ENCODE assay signal across 18 mouse cellular contexts in genomic region chr14:79703523-79704172, GRCm38 (mm10). TPM values are rescaled to one million over a fixed set of nuclear protein-coding genes. Genes with fewer than 3 reads are reported as not detected.
DNase-seq lines count a peak whose midpoint lies in the region; ATAC-seq and TF ChIP-seq lines count a peak whose summit lies in the region.
"Had no signal": no experiment of that assay in that cellular context is flagged by ENCODE, and none has a peak within 500 bp of the region (broad histone marks: within the 10 kb centered on the region; RNA-seq: fewer than 3 reads in every experiment).

No protein-coding gene starts in this region.

- peaks cover 38% of the 10 kb centered on the region for H3K4me1 ChIP-seq in hindbrain, embryonic 10.5 days (replicated peaks)
- H3K4me1 ChIP-seq in hindbrain, embryonic 13.5 days (replicated peaks): peaks cover 20% of the 10 kb centered on the region
- peaks cover 12% of the 10 kb centered on the region for H3K4me1 ChIP-seq in testis, adult 2 months (ENCODE audit: control insufficient read depth, insufficient read depth, low read length)
- peaks cover 3% of the 10 kb centered on the region for H3K4me1 ChIP-seq in limb, embryonic 13.5 days
- H3K4me1 ChIP-seq: intestine, embryonic 15.5 days; liver, embryonic 13.5 days had no signal

- WGBS in hindbrain, embryonic 10.5 days: 88% methylated on average over 22 of the region's 22 CpGs
- 79% methylated on average over 22 of the region's 22 CpGs for WGBS in hindbrain, embryonic 13.5 days
- WGBS in limb, embryonic 13.5 days: 81% methylated on average over 22 of the region's 22 CpGs

- no peak for ATAC-seq in hindbrain, embryonic 13.5 days (ENCODE audit: low FRiP score)
- peak; percentile 80 for ATAC-seq in limb, embryonic 13.5 days (ENCODE audit: low FRiP score, low read depth)
- ATAC-seq: intestine, embryonic 15.5 days had no signal

- no peaks in the 10 kb centered on the region for H3K27me3 ChIP-seq in hindbrain, embryonic 10.5 days (ENCODE audit: insufficient read depth, poor library complexity, severe bottlenecking)
- H3K27me3 ChIP-seq in hindbrain, embryonic 13.5 days: no peaks in the 10 kb centered on the region
- no peaks in the 10 kb centered on the region for H3K27me3 ChIP-seq in testis, adult 2 months (ENCODE audit: control insufficient read depth, insufficient read depth, low read length)
- no peaks in the 10 kb centered on the region for H3K27me3 ChIP-seq in limb, embryonic 13.5 days
- H3K27me3 ChIP-seq: intestine, embryonic 15.5 days; liver, embryonic 13.5 days had no signal

- H3K36me3 ChIP-seq in hindbrain, embryonic 10.5 days: no peaks in the 10 kb centered on the region
- H3K36me3 ChIP-seq in hindbrain, embryonic 13.5 days: no peaks in the 10 kb centered on the region
- peaks cover 1% of the 10 kb centered on the region; the same call in 1 of the 2 replicates for H3K36me3 ChIP-seq in testis, adult 2 months (ENCODE audit: control insufficient read depth, insufficient read depth, low read length)
- H3K36me3 ChIP-seq in limb, embryonic 13.5 days: no peaks in the 10 kb centered on the region
- H3K36me3 ChIP-seq: G1E; intestine, embryonic 15.5 days; liver, embryonic 13.5 days had no signal

- H3K27ac ChIP-seq in hindbrain, embryonic 10.5 days: peak overlapping the region; percentile 62
- no peak overlapping the region for H3K27ac ChIP-seq in hindbrain, embryonic 13.5 days
- peak overlapping the region; percentile 90 for H3K27ac ChIP-seq in testis, adult 2 months (ENCODE audit: control insufficient read depth, insufficient read depth, low read depth, low read length)
- H3K27ac ChIP-seq in limb, embryonic 13.5 days: peak overlapping the region; percentile 84
- H3K27ac ChIP-seq: intestine, embryonic 15.5 days; left cerebral cortex, adult 2 months; liver, embryonic 13.5 days had no signal

- TF ChIP-seq CTCF in testis, adult 2 months (IDR thresholded peaks at IDR 0.05; ENCODE audit: control insufficient read depth, insufficient read depth, insufficient replicate concordance, low read depth, low read length): no peak

- no peak overlapping the region for H3K9ac ChIP-seq in hindbrain, embryonic 13.5 days
- H3K9ac ChIP-seq in limb, embryonic 13.5 days: no peak overlapping the region
- H3K9ac ChIP-seq: intestine, embryonic 15.5 days; liver, embryonic 13.5 days had no signal

- H3K4me2 ChIP-seq in hindbrain, embryonic 13.5 days: no peak overlapping the region
- H3K4me2 ChIP-seq in limb, embryonic 13.5 days (replicated peaks): no peak overlapping the region
- H3K4me2 ChIP-seq: intestine, embryonic 15.5 days; liver, embryonic 13.5 days had no signal

- no peak for DNase-seq in hindbrain, embryonic 10.5 days (ENCODE audit: low spot score)
- DNase-seq in testis, postnatal 10 days (ENCODE audit: low spot score): no peak
- no peak for DNase-seq in c-Kit-positive CD71-positive TER-119-positive erythroid progenitor cells, embryonic 14.5 days (ENCODE audit: low spot score)
- no peak for DNase-seq in adrenal gland, adult 8-10 months
- DNase-seq in ovary, postnatal 36 days (ENCODE audit: low spot score): no peak
- DNase-seq: adrenal gland, postnatal 36 days; cerebellum, adult 11 months; embryo, embryonic 11 days; kidney, postnatal 25 days; liver, embryonic 13.5 days; thymus, postnatal 14 days had no signal

- peak; percentile 61; the same call in 1 of the 2 replicates for TF ChIP-seq POLR2A in testis, adult 2 months (IDR thresholded peaks at IDR 0.05; ENCODE audit: control insufficient read depth, low read depth, low read length)

- H3K4me3 ChIP-seq in hindbrain, embryonic 10.5 days: no peak overlapping the region
- H3K4me3 ChIP-seq in hindbrain, embryonic 13.5 days: no peak overlapping the region
- H3K4me3 ChIP-seq in testis, adult 2 months (ENCODE audit: control insufficient read depth, low read depth, low read length): peak overlapping the region; percentile 97
- H3K4me3 ChIP-seq in limb, embryonic 13.5 days: no peak overlapping the region
- H3K4me3 ChIP-seq: intestine, embryonic 15.5 days; left cerebral cortex, adult 2 months; liver, embryonic 13.5 days had no signal

- H3K9me3 ChIP-seq in hindbrain, embryonic 10.5 days: no peaks in the 10 kb centered on the region
- H3K9me3 ChIP-seq in hindbrain, embryonic 13.5 days: no peaks in the 10 kb centered on the region
- no peaks in the 10 kb centered on the region for H3K9me3 ChIP-seq in limb, embryonic 13.5 days
- H3K9me3 ChIP-seq: intestine, embryonic 15.5 days; liver, embryonic 13.5 days had no signal

RNA-seq across cellular contexts. Expression of gene Cnmd, which starts 41.7 kb away (rescaled TPM):
- polyA plus RNA-seq in hindbrain, embryonic 10.5 days (2016; fragmentation: Nextera tagmentation; extraction: Ambion mirVana): 17.3 and 20.8 TPM in 2 replicates
- polyA plus RNA-seq in hindbrain, embryonic 13.5 days (2015; fragmentation: Nextera tagmentation; extraction: Ambion mirVana): 5.1 and 11.3 TPM in 2 replicates
- 1.7 and 2.6 TPM in 2 replicates for polyA plus RNA-seq in testis, adult 2 months (2012; rRNA removed)
- polyA plus RNA-seq in limb, embryonic 13.5 days (2015; fragmentation: Nextera tagmentation; extraction: Ambion mirVana): 189 and 200 TPM in 2 replicates
- total RNA-seq in adrenal gland, adult 8-10 months (2022): 1 to 10 TPM; 1.5 to 4.2 (median 1.7) TPM
- polyA plus RNA-seq: C2C12; G1E; liver, embryonic 13.5 days had no signal
